Mouse (Mus musculus) stomach, embryonic 14.5 days (tissue): ENCODE results near the gene Rbm12. TPM values are rescaled to one million over a fixed set of nuclear protein-coding genes. Genes with fewer than 3 reads are reported as not detected.
A peak's percentile ranks its signal among the peaks of the same experiment; 100 is the strongest.

ENCODE experiments used
- ATAC-seq: fragments of 200-750 bp; cut with Nextera tagmentation; 2 replicates; pipeline ENCODE4 v1.8.0; 2017; ENCODE audit warnings: low read depth, moderate TSS enrichment; ENCODE audit not compliant: insufficient number of reproducible peaks, insufficient read depth, low FRiP score
- H3K27ac ChIP-seq: fragments of 300-500 bp; sonication (generic); 2 replicates; pipeline ENCODE4 v1.5.1; 2014; ENCODE audit warnings: mild to moderate bottlenecking, low read length, moderate library complexity, mixed read lengths
- H3K27me3 ChIP-seq: fragments of 300-500 bp; sonication (generic); 2 replicates; pipeline ENCODE4 v1.6.1; 2014; ENCODE audit warnings: low read length, control low read depth, mixed read lengths; ENCODE audit not compliant: control insufficient read depth, insufficient read depth
- H3K36me3 ChIP-seq: fragments of 300-500 bp; sonication (generic); 2 replicates; pipeline ENCODE4 v1.6.1; 2014; ENCODE audit warnings: mild to moderate bottlenecking, control low read depth, low read length, moderate library complexity, mixed read lengths; ENCODE audit not compliant: control insufficient read depth, insufficient read depth
- H3K4me1 ChIP-seq: fragments of 300-500 bp; sonication (generic); 2 replicates; pipeline ENCODE4 v1.6.1; 2014; ENCODE audit warnings: low read length, control low read depth, mixed read lengths; ENCODE audit not compliant: control insufficient read depth, insufficient read depth
- H3K4me2 ChIP-seq: fragments of 300-500 bp; sonication (generic); replicated peaks from 2 replicates; pipeline ENCODE4 v1.6.1; 2014; ENCODE audit warnings: low read depth, low read length, control low read depth
- H3K4me3 ChIP-seq: fragments of 300-500 bp; sonication (generic); 2 replicates; pipeline ENCODE4 v1.5.1; 2014; ENCODE audit warnings: low read depth, low read length, control low read depth
- H3K9ac ChIP-seq: fragments of 300-500 bp; sonication (generic); replicated peaks from 2 replicates; pipeline ENCODE4 v1.6.1; 2014; ENCODE audit warnings: low read depth, mild to moderate bottlenecking, control low read depth, low read length, moderate library complexity, mixed read lengths
- H3K9me3 ChIP-seq: fragments of 300-500 bp; sonication (generic); 2 replicates; pipeline ENCODE4 v1.6.1; 2016; ENCODE audit warnings: low read depth, low read length, control low read depth; ENCODE audit not compliant: control insufficient read depth
- WGBS: fragments of 180-500 bp; shearing (Covaris S2); extraction: QIAGEN DNeasy Blood & Tissue Kit; methylation state at CpG from one replicate; pipeline ENCODE4 v1.1.7; 2014; 5-methylcytosine and 5-hydroxymethylcytosine counted together
- polyA plus RNA-seq: library from polyadenylated mRNA; unstranded; fragments of >200 nt; fragmentation: Nextera tagmentation; extraction: Ambion mirVana; gene quantifications from 2 replicates; pipeline ENCODE4 v1.2.1, GENCODE M21; 2014

The Rbm12 gene
- polyA plus RNA-seq, 1 experiment from 2014 or later: 30.1 TPM

DNA sequence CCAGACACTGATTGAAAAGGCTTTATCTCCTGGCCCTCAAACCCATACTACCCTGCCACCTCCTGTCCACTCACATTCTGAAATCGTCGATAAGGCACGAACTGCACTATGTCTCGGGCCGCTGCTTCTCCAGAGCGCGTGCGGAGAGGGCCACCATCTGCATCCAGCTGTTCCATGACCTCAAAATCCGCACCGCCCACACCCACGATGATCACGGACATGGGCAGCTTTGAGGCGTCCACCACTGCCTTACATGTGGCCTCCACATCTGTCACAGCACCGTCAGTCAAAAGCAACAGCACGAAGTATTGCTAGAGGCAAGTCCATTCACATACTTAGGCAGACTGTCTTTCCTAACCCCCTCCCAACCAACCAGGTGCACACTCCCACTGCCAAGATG is 38.1 kb downstream of the Rbm12 start:
- Histone ChIP-seq H3K27ac (no peak overlapping the region), H3K4me2 (no peak overlapping the region), H3K9ac (no peak overlapping the region), H3K9me3 (no peaks in the 10 kb centered on the region), H3K4me3 (no peak overlapping the region), H3K36me3 (peaks cover 84% of the 10 kb centered on the region), H3K4me1 (no peaks in the 10 kb centered on the region), H3K27me3 (no peaks in the 10 kb centered on the region)
- ATAC-seq: no peak
- 79% methylated on average over 15 of the region's 15 CpGs for WGBS

GRCm38 (mm10) chr2:156071236-156071635 is 40.5 kb downstream of the Rbm12 start:
- H3K9me3 ChIP-seq: no peaks in the 10 kb centered on the region
- 0 out of 2 replicates have a peak, but pooled peaks cover under 1% of the 10 kb centered on the region for H3K4me1 ChIP-seq
- no peak overlapping the region for H3K9ac ChIP-seq
- no peaks in the 10 kb centered on the region for H3K27me3 ChIP-seq
- no peak overlapping the region for H3K4me3 ChIP-seq
- peaks cover 61% of the 10 kb centered on the region for H3K36me3 ChIP-seq
- H3K4me2 ChIP-seq: no peak overlapping the region
- H3K27ac ChIP-seq: no peak overlapping the region
- no peak for ATAC-seq
- WGBS: 94% methylated on average over 10 of the region's 10 CpGs

GRCm38 (mm10) chr2:156067916-156068315 is 43.9 kb downstream of the Rbm12 start:
- 90% methylated on average over 10 of the region's 10 CpGs for WGBS
- H3K4me2 ChIP-seq: no peak overlapping the region
- H3K9me3 ChIP-seq: no peaks in the 10 kb centered on the region
- 0 out of 2 replicates have a peak, but pooled peaks cover 6% of the 10 kb centered on the region for H3K4me1 ChIP-seq
- no peaks in the 10 kb centered on the region for H3K27me3 ChIP-seq
- ATAC-seq: no peak
- no peak overlapping the region for H3K4me3 ChIP-seq
- H3K36me3 ChIP-seq: peaks cover 29% of the 10 kb centered on the region
- H3K9ac ChIP-seq: no peak overlapping the region
- H3K27ac ChIP-seq: no peak overlapping the region

DNA sequence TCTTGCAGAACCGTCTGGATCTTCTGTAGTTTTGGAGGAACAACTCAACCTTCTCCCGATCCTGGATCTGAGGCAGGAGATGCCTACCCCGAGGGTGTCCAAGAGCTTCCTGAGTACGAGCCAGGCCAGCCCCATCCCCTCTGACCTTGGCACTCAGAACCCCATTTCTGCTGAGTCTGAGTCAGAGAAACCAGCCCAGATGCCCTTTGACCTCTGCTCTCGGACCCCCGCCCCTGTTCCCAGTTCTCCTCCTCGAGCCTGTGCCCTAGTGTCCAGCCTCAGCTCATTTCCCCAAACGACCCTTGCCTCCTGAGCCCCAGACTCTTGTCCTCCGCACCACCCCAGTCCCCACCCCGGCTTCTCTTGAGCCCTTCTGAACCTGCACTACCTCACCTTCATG is 45.7 kb downstream of the Rbm12 start:
- no peaks in the 10 kb centered on the region for H3K27me3 ChIP-seq
- H3K9ac ChIP-seq: peak overlapping the region; percentile 71; the same call in 1 of the 2 replicates
- WGBS: 30% methylated on average over 10 of the region's 10 CpGs
- peaks cover 15% of the 10 kb centered on the region for H3K36me3 ChIP-seq
- H3K9me3 ChIP-seq: no peaks in the 10 kb centered on the region
- H3K4me1 ChIP-seq: 0 out of 2 replicates have a peak, but pooled peaks cover 6% of the 10 kb centered on the region
- ATAC-seq: peak; percentile 3; the same call in 1 of the 2 replicates
- peak overlapping the region; percentile 94 for H3K4me2 ChIP-seq
- H3K4me3 ChIP-seq: peak overlapping the region; percentile 74
- no peak overlapping the region for H3K27ac ChIP-seq

DNA sequence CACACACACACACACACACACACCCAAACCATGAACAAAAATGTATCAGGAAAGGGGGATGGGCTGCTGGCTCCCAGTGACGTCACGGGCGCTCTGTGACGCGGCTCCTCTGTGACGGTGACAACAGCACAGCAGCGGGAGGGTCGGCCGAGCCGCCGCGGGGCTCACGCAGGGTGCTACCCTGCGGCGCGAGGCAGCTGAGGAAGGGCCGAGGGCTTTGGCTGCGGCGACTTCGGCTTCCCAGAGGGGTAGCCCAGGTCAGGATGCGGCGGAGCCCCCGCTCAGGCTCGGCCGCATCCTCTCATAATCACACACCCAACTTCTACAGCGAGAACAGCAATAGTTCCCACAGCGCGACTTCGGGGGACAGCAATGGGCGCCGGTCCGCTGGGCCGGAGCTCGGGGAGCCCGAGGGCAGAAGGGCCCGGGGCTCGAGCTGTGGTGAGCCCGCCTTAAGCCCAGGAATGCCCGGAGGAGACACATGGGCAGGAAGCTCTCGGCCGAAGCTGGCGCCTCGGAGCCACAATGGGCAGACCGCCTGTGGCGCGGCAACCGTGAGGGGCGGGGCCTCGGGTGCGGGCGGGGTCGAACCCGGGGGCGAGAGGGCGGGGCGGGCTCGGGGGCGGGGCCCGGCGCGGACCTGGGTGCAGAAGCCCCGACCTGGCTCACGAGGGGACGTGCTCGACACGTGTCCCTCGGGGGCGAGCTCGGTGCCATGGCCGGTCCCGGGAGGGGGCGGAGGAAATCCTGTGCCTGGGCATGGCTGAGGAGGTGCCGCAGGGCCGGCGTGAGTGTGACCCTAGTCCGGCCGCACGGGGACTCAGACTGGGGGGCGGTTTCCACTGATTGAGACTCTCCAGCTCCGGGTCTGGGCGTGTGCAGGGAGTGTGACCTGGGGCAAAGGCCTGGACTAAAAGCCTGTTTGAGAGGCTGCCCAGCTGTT is 46.4 kb downstream of the Rbm12 start, which contains the start of gene Spag4:
TSS of gene Spag4 (plus strand) at position 77 of the 943 bp plus-strand sequence.
- Histone ChIP-seq H3K27me3 (no peaks in the 10 kb centered on the region), H3K36me3 (peaks cover 12% of the 10 kb centered on the region)

GRCm38 (mm10) chr2:156052816-156053215 is 59.0 kb downstream of the Rbm12 start, which contains the start of gene Fer1l4:
Gene Fer1l4 (minus strand): TSS chr2:156052947.
- 66% methylated on average over 9 of the region's 9 CpGs for WGBS
- ATAC-seq: peak; percentile 49
- Histone ChIP-seq H3K4me1 (no peaks in the 10 kb centered on the region), H3K4me2 (no peak within 1 kb of the TSS), H3K36me3 (no peaks in the 10 kb centered on the region), H3K27ac (no peak within 1 kb of the TSS), H3K9ac (no peak within 1 kb of the TSS), H3K9me3 (no peaks in the 10 kb centered on the region), H3K27me3 (no peaks in the 10 kb centered on the region), H3K4me3 (no peak within 1 kb of the TSS)

More for the DNA sequence above, 46.4 kb downstream of the Rbm12 start, which contains the start of gene Spag4:
- Histone ChIP-seq H3K4me3 (peak within 1 kb of the TSS; percentile 74), H3K4me2 (peak within 1 kb of the TSS; percentile 94), H3K27ac (peak within 1 kb of the TSS; percentile 82), H3K4me1 (0 out of 2 replicates have a peak, but pooled peaks cover 6% of the 10 kb centered on the region), H3K9me3 (no peaks in the 10 kb centered on the region), H3K9ac (peak within 1 kb of the TSS; percentile 71)
- peak; percentile 78; the same call in 1 of the 2 replicates for ATAC-seq
- WGBS: under 1% methylated on average over 81 of the region's 81 CpGs

- Histone ChIP-seq H3K4me2 (peak overlapping the region; percentile 32), H3K4me3 (no peak overlapping the region), H3K9ac (no peak overlapping the region), H3K4me1 (no peaks in the 10 kb centered on the region), H3K9me3 (no peaks in the 10 kb centered on the region), H3K27ac (no peak overlapping the region), H3K27me3 (no peaks in the 10 kb centered on the region), H3K36me3 (no peaks in the 10 kb centered on the region)
- 7% methylated on average over 19 of the region's 19 CpGs for WGBS
- 0 out of 2 replicates have a peak, but pooled peaks have one; percentile 31 for ATAC-seq
Measured at GRCm38 (mm10) chr2:156047929-156048328, 63.8 kb downstream of the Rbm12 start.

DNA sequence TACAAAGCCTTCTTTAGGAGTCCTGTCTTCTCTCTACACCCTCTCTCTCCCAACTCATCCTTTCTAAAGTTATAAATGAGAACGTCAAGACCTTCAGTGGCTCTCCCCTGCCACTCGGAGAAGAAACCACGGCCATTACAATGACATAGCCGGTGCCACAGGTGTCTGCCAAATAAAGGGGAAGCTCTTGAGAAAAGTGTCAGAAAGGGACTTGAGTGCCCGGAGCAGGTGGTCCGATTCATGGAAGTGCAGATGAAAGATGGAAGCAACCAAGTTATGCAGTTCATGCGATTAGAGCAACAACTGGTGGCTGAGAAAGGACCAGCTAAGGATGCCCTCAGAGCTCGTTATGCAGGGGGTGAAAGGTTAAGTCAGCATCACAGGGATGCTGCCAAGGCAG is 68.9 kb downstream of the Rbm12 start:
- ATAC-seq: no peak
- no peak overlapping the region for H3K27ac ChIP-seq
- no peak overlapping the region for H3K4me3 ChIP-seq
- no peak overlapping the region for H3K9ac ChIP-seq
- no peaks in the 10 kb centered on the region for H3K4me1 ChIP-seq
- 81% methylated on average over 8 of the region's 8 CpGs for WGBS
- no peaks in the 10 kb centered on the region for H3K36me3 ChIP-seq
- H3K27me3 ChIP-seq: no peaks in the 10 kb centered on the region
- no peaks in the 10 kb centered on the region for H3K9me3 ChIP-seq
- no peak overlapping the region for H3K4me2 ChIP-seq
